Mouse (Mus musculus) cerebellum, adult 8-10 months (tissue): ENCODE measurements around the gene Mtmr11.
"Not testable (repeated sequence)": the region's sequence is repeated elsewhere in the genome, so short reads cannot be mapped to it uniquely, and the experiment has no call there.

Experiments
- DNase-seq: peaks from one replicate; pipeline ENCODE4 v3.0.0; 2022

The Mtmr11 gene

GRCm38 (mm10) chr3:96172197-96173178 is 10.7 kb downstream of the Mtmr11 start, which contains the start of gene Sf3b4:
Gene Sf3b4 (plus strand): TSS chr3:96172332.
- peak; percentile 80 for DNase-seq

- no peak for DNase-seq
These were observed 11.4 kb downstream of the Mtmr11 start for GRCm38 (mm10) chr3:96173185-96173584.

- not testable (repeated sequence) for DNase-seq
These were observed 12.2 kb downstream of the Mtmr11 start for GRCm38 (mm10) chr3:96174042-96174441.

GRCm38 (mm10) chr3:96175251-96175650 is 13.4 kb downstream of the Mtmr11 start:
- DNase-seq, result no peak

GRCm38 (mm10) chr3:96178427-96178826 is 16.6 kb downstream of the Mtmr11 start:
- DNase-seq, result no peak

- no peak for DNase-seq
These were observed 17.1 kb downstream of the Mtmr11 start for GRCm38 (mm10) chr3:96178902-96179301.

GRCm38 (mm10) chr3:96179531-96179930 is 17.7 kb downstream of the Mtmr11 start:
- DNase-seq, result no peak

- DNase-seq, result peak; percentile 77
These were observed 19.1 kb downstream of the Mtmr11 start, which contains the start of gene Sv2a for GRCm38 (mm10) chr3:96180727-96181477. Gene Sv2a (plus strand): TSS chr3:96181151.

GRCm38 (mm10) chr3:96181510-96182381 is 19.9 kb downstream of the Mtmr11 start:
- DNase-seq, result no peak

GRCm38 (mm10) chr3:96182382-96182776 is 20.6 kb downstream of the Mtmr11 start:
- DNase-seq, result no peak

- DNase-seq, result no peak
These were observed 31.2 kb downstream of the Mtmr11 start for GRCm38 (mm10) chr3:96192977-96193376.

GRCm38 (mm10) chr3:96194966-96195365 is 33.2 kb downstream of the Mtmr11 start:
- no peak for DNase-seq

- peak; percentile 36 for DNase-seq
These were observed 34.0 kb downstream of the Mtmr11 start for GRCm38 (mm10) chr3:96195616-96196313.

GRCm38 (mm10) chr3:96196437-96197128 is 34.8 kb downstream of the Mtmr11 start:
- DNase-seq, result no peak

- DNase-seq, result peak; percentile 88
These were observed 35.4 kb downstream of the Mtmr11 start for GRCm38 (mm10) chr3:96197129-96197749.

GRCm38 (mm10) chr3:96198181-96198580 is 36.4 kb downstream of the Mtmr11 start:
- DNase-seq, result peak; percentile 21

- DNase-seq, result not testable (repeated sequence)
These were observed 36.9 kb downstream of the Mtmr11 start for GRCm38 (mm10) chr3:96198601-96199251.

GRCm38 (mm10) chr3:96199731-96200130 is 37.9 kb downstream of the Mtmr11 start:
- DNase-seq, result no peak

- DNase-seq, result no peak
These were observed 46.0 kb downstream of the Mtmr11 start for GRCm38 (mm10) chr3:96207819-96208218.

GRCm38 (mm10) chr3:96209242-96209641 is 47.4 kb downstream of the Mtmr11 start:
- no peak for DNase-seq
